Mouse (Mus musculus) lung, postnatal 4 days (tissue): ENCODE results near the gene Dlgap5.

Experiments used
- DNase-seq, 2 experiments: peaks; one replicate each; pipeline ENCODE4 v3.0.0; 2021

Gene Dlgap5

DNA sequence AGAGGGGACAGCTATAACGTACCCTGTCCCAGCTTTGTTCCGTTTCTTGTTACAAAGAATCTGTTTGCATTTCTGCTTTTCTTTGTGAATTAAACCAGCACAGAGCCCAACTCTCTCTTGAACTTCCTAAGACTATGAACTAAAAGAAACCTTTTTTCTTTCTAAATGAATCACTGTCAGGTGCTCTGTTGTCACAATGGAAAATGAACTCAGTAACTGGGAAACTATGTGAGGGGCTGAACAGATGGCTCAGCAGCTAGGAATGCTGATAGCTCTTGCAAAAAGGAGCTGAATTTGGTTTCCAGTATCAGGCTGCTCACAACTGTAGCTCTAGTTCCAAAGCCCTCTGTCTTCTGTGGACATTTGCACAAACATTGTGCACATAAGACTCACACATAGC is 67.2 kb downstream of the Dlgap5 start:
- no peak for DNase-seq

DNA sequence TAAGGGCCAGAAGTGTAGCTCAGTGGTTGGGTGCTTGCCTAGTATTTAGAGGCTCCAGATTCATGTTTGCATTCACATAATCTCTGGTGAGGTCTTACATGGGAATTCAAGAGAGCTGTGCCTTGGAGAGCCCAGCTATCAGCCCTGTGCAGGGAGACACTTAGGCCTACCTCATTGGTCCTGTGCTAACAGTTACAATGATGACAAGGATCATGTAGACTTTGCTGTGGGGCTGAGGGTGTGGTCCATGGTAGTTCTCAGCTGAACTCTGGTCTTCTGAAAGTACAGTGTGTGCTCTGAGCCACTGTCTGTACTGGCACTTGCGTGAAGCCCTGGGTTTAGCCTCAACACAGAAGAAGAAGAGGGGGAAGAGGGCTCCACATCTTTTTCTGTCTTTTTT is 71.5 kb downstream of the Dlgap5 start:
- no peak for DNase-seq

DNA sequence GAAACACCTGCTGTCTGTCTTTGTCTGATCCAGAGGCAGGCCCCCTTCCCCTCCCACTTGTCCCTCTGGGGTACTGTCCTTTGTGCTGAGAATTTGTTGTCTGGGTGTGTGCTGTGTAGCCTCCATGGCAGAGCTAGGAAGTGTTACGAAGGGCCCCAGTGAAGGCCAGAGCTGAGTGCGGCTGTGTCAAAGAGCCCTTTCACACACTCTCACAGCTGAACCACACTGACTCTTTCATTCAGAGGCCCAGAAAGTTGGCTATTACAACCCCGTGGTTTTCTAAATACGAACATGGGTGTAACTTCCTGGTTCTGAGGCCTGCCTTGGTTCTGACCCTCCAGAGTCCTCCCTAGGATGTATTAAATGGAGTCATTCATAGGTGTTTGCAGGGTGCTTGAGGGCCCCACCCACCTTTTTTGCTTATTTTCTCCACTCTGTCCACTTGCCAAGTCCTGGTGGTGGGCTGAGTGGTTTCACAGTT is 76.4 kb downstream of the Dlgap5 start:
- no peak for DNase-seq

GRCm38 (mm10) chr14:47340231-47340925 is 77.8 kb downstream of the Dlgap5 start:
- DNase-seq: no peak
